Mouse (Mus musculus) olfactory bulb, adult 2 months (tissue): Measurements from ENCODE around the gene Cdkn2d.

ENCODE experiments used
- CTCF ChIP-seq: fragments of 200-500 bp; IDR thresholded peaks from 2 replicates; pipeline ENCODE4 v1.5.1; 2012; ENCODE audit warnings: low read depth, mild to moderate bottlenecking, low read length, moderate library complexity; ENCODE audit not compliant: insufficient read depth
- POLR2A ChIP-seq: fragments of 200-500 bp; IDR thresholded peaks from 2 replicates; pipeline ENCODE4 v1.6.1; 2012; ENCODE audit warnings: mild to moderate bottlenecking, low read depth, low read length, moderate library complexity; ENCODE audit not compliant: insufficient read depth

GRCm38 (mm10) chr9:21336491-21336890 is 45.3 kb upstream of the Cdkn2d start:
- TF ChIP-seq CTCF (no peak), POLR2A (no peak)
